Mouse (Mus musculus) spleen, postnatal 10 days (tissue): ENCODE data around the gene Olfr1079.
"Not testable (repeated sequence)": the region's sequence is repeated elsewhere in the genome, so short reads cannot be mapped to it uniquely, and the experiment has no call there.

Experiments used
- DNase-seq, 2 experiments: peaks; one replicate each; pipeline ENCODE4 v3.0.0; 2021 to 2022; ENCODE audit warnings: low spot score in 2 of 2

Olfr1079 gene

GRCm38 (mm10) chr2:86542380-86542779 lies at the start of gene Olfr1079:
Gene Olfr1079 (minus strand): TSS chr2:86542480.
- DNase-seq = no peak

GRCm38 (mm10) chr2:86558135-86558534 lies 15.9 kb upstream of the Olfr1079 start, which contains the start of gene Olfr1080:
Gene Olfr1080 (minus strand): TSS chr2:86558235.
- DNase-seq = not testable (repeated sequence)

GRCm38 (mm10) chr2:86530991-86531390 lies 11.3 kb downstream of the Olfr1079 start:
- no peak for DNase-seq

DNA sequence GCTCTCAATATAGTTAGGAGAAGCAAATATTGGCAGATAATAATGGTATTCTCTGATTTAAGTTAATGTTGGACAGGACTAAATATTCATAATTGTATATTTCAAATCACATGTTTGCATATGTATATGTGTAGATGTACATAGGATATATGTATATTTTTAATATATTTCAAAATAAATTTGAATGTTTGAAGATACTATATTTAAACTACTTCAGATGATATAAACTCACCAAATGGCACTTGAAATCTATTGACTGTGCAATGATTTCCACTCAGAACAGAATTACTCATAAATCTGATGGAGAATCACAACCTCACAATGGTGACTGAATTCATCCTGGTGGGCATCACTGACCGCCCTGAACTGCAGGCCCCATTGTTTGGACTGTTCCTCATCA lies 34.1 kb downstream of the Olfr1079 start, which contains the start of gene Olfr1076:
Gene Olfr1076 (plus strand): TSS at position 301 of the 400 bp plus-strand sequence.
- no peak for DNase-seq

DNA sequence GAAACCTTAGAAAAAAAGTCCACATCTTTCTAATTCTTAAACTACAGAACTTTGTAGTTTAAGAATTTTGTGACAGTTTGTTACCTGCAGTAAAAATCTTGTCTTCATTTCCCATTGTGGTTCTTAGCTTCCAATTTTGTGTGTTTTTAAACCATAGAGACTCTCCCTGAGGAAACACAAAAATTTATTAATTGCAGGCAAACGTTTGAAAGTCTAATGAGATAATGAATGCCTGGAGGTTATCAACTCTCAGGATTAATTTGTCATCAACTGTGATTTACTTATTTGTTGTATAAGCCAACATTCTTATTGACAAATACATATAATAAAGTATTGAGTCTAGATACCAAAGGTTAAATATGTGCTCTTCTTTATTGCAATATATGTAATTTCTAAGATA lies 55.0 kb downstream of the Olfr1079 start, which contains the start of gene Olfr228:
Gene Olfr228 (minus strand): TSS at position 101 of the 400 bp plus-strand sequence.
- no peak for DNase-seq
